Mouse (Mus musculus): ENCODE results near the gene Tmc5.

DNA sequence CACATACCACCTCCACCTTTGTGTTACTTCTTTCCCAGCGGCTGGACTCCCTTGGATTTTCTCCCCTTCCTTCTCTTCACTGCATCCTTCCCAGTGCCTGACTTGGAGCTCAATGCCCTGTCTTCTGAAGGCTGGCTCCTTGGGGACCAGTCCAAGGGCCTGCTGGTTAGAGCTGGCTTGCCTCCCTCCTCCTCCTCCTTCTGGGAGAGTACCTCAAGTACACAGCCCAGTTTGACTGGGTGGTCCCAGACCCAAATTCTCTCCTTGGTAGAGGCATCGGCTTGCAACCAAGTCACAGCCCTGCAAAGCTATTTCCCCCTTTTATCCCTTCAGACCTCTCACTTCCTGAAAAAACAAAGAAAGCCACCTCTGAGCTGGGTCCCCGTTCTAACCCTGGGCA is 18.8 kb upstream of the Tmc5 start:
- TF ChIP-seq CTCF (IDR thresholded peaks at IDR 0.05; ENCODE audit: borderline replicate concordance, control insufficient read depth, extremely low read depth, insufficient read depth, low read length, poor library complexity) (no peak), POLR2A (IDR thresholded peaks at IDR 0.05; ENCODE audit: control insufficient read depth, extremely low read depth, insufficient read depth, low read length, poor library complexity) (no peak)
